Comparison of ENCODE assay signal across 9 mouse cellular contexts in genomic region chr13:59841761-59842160, GRCm38 (mm10). TPM values are rescaled to one million over a fixed set of nuclear protein-coding genes. Genes with fewer than 3 reads are reported as not detected.
"Had no signal": no experiment of that assay in that cellular context is flagged by ENCODE, and none has a peak within 500 bp of the region (broad histone marks: within the 10 kb centered on the region; RNA-seq: fewer than 3 reads in every experiment).

No protein-coding gene starts in this region.

RNA-seq across cellular contexts. Expression of gene Gm49354, which starts 59.7 kb away (rescaled TPM):
- polyA plus RNA-seq: large intestine, adult 2 months; limb, embryonic 14.5 days; lung, embryonic 16.5 days; midbrain, embryonic 14.5 days; myocyte; neural tube, embryonic 11.5 days; stomach, embryonic 14.5 days; testis, adult 2 months; thymus, adult 2 months had no signal
